Mouse (Mus musculus): ENCODE results near the gene Sdsl.
"Not testable (repeated sequence)": the region's sequence is repeated elsewhere in the genome, so short reads cannot be mapped to it uniquely, and the experiment has no call there.

Sdsl gene

DNA sequence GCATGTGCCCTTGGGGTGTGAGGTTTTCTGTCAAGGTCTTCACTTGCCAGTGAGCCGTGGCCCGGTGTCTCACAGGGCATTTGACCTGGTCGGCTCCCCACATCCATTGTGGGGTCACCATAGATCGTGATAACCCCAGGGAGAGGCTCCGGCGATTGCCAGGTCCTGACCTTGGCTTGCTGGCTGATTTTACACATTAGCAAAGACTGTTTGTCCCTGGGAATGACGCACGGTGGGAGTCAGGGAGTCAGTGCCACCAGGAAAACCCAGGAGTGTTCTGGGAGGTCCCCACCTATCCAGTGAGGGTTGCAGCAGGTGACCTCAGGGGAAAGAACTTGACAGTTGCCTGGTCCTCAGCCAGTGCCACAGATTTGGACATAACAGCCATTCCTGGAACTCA lies at the start of gene Sdsl:
Sdsl (minus strand) TSS at position 41 of the 400 bp plus-strand sequence.
- DNase-seq = no peak

DNA sequence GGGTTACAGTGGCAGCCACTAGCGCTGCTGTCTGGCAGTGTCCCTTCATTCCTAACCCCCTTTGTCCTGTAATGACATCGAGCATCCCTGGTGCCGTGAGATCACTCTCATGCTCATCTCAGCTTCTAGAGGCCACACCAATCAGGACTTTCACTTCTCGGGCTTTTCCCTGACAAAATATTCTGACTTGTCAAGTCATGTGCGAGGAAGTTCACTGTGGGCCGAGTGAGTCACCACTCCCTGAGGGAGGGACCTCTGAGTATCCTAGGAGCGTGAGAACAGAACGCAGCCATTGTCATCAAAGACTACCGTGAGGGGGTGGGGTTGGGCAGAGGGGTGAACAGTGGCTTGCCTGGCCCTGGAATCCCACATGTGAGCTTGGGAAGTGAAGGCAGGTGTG lies 44.9 kb upstream of the Sdsl start:
- no peak for DNase-seq

DNA sequence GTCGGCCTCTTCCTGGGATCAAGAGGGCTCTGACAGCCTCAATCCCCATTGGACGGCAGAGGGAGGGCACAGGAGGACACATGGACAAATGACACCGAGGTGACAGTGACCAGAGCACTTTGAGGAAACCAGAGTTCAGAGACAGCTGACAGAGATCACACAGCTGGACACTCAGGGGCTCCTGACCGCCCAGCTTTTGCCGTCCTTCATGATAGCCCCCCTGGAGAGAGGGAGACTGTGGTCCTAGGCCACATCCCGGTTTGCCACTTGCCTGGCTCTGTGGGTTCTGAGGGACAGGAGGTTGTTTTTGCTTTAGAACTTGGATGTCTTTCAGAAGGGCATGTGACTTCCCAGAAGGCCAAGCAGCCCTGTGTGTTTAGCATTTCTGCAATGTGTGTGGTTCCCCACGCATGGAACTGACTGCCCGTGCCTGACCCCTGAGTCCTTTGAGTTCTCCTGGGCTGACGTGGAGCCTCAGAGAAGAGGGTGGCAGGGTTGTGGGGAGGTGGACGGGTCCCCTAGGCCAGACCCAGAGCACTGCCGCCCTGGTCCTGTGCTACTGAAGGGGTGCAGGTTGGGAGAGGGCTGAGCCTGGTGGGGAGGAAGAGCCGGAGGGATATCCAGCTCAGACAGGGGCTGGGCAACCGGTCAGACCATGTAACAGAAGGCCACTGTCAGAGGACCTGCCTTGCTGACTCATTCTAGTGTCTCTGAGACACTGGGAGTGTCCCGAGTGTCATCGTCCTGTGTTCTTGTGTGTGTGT lies 43.8 kb upstream of the Sdsl start:
- DNase-seq = no peak

DNA sequence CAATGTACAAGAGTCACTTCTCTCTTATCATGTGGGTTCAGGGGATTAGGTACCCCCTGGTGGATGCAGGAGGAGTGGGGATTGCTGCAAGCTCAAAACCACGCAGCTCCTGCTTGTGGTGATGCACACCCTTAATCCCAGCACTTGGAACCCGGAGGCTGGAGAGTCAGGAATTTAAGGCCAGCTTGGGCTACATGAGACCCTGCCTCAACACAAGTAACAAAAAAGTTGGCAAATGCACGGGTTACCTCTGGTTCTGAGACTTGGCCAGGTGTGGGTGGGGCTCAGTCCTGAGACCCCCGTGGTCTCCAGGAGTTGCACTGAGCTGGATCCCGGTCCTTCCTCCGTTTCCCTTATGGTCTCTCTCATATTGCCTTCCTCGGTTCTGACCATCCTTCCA lies 42.8 kb upstream of the Sdsl start:
- no peak for DNase-seq

DNA sequence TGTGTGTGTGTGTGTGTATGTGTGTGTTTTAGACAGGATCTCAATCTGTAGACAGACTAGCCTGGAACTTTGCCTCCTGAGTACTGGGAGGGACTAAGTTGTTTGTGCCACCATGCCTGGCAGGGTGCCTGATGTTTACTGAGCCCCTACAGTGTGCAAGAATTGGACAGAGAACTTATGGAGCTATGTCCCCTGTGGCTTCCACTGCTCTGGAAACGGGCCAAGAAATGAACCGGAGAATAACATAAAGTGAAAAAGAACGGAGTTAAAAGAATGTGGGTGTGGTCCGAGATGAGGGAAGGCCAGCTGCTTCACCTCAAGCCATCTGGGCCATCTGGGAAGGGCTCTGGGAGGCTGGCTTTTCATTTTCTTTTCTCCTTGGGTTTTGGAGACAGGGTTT lies 42.1 kb upstream of the Sdsl start:
- DNase-seq = no peak

DNA sequence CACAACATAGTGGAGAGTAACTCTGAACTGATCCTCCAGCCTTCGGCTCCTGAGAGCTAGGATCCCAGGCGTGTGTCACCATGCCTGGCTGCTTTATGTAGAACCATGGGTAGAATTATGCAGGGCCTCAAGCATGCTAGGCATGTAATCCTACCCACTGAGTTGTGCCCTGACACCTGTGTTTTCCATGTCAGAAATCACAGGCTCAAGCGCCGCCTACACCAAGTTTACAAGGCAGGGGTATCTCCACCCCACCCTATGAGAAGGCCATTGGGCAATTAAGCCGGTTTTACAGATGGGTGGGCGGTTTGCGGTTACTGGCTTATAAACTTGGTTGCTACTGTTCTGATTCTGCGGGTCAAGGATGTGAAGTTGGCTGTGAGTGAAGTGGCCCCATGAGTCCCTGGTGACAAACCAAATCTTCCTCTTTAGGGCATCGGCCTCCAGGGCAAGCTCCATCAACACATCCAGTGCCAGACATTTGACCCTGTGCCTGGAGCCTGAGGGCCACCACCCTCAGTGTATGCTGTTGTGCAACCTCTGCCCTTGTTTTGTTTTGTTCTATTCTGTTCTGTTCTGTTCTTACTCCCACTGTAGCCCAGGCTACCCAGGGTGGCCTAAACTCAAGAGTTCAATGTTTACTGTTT lies 41.5 kb upstream of the Sdsl start:
- no peak for DNase-seq

DNA sequence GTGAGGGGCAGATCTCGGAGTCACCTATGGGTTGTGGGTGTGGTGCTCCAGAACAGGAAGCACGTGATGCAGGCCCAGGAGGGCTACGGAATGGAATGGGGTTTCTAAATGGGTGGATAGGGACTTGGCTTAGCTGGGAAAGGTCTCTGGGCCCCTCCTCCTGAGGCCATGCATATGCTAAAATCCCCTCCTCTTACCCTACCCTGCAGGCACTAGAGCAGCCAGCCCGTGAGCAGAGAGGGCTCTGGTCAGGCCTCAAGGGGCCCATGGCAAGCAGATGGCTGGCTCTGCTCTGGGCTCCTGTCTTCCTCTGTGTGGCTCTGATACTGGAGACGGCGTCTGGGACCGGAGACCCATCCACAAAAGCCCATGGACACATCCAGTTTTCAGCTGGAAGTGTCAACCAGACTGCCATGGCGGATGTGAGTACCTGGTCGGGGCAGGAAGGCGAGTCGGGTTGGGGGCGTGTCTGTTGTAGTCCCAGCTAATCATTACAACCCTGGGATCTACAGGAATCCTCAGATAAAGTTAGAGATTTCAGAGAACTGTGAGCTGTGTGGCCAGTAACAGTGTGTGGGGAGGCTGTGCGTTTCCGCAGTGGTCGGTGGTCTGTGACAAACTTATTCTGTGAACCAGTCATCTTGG lies 40.4 kb upstream of the Sdsl start:
- DNase-seq = no peak

DNA sequence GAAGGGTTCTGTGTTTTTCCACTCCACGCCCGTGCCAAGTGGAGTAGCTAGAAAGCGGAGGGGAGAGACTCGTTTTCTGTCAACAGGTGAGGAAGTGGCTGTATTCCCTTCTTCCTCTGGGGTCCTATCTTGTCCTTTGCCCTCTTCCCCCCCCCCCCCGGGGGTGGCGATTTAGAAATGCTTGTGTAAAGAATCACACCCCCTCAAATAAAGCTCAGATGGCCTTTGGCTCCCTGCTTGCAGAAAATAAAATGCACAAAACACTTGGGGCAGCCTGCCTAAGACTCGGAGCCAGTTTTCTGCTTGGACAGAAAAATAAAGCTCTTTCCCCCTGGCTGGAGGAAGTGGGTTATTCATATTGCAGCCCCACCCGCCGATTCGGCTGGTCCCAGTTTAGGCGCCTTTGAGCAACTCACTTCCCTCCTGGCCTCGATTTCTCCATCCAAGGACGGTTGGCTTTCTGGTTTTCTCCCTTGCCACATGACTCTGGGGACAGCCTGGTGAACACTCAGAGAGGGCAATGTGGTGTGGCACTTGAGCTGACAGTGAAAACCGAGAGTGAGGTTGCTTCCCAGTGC lies 39.1 kb upstream of the Sdsl start:
- no peak for DNase-seq

DNA sequence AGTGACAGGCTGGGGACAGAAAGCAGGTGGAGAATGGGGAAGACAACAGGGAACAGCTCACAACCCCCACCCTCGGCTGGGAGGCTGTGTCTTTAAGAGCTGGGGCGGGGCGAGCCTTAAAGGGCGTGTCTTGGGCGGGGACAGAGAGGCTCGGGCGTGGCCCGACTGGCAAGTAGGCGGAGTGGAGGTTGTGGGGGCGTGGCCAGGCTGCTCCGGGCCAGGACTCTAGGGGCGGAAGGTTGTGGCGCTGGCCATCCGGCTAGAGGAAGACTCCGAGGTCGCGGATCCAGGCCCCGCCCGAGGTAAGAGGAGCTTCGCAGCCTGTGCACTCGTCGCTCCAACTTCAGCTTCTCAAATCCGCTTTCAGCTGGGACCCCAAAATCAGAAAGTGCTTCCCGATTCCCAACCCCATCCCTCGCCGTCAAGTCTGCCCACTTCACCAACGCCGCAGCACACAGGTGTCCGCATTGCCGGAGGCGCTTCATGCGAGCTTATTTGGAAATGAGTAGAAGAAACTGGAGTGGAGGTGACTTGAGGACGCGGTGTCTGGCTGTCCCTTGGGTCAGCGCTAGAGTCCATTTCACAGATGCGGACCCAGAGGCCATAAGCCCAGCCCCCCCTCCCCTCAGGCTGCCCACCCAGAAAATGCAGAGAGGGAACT lies 38.5 kb upstream of the Sdsl start, which contains the start of gene Slc8b1:
Slc8b1 (plus strand) TSS at position 187 of the 661 bp plus-strand sequence.
- peak; percentile 86 to 88 for DNase-seq

DNA sequence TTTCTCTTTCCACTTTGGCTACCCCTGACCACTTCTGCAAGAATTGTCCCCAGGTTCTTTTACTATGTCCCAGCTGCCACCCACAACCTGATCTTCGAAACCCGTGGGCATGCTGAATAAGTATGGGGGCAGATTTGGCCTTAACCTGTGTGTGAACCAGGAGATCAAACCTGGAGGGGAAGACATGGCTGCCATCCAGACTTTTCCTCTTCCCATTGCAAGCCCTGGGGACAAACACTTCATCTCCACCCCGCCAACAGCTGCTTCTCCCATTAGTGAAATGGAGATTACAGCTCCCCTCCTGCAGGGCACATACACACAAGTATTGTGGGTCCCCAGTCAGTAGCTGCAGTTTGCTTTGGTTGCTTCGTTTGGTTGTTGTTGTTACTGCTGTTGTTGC lies 34.7 kb upstream of the Sdsl start:
- DNase-seq = no peak

DNA sequence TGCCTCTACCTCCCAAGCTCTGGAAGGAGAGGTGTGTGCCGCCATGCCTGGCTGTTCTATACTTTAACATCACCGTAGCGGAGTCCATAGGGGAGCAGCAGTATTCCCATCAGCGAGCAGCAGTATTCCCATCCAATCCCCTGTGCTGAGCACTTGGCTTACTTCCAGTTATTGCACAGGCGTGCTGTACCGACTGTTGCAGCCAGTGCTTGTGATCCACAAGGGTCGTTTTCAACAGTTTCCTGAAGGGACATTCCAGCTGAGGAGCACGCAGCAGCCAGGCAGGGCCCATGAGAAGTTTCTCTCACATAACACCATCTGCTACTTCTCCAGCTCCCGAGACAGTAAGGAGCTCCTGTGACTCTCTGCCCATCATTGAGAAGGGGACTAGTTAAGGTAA lies 33.9 kb upstream of the Sdsl start:
- DNase-seq = no peak

DNA sequence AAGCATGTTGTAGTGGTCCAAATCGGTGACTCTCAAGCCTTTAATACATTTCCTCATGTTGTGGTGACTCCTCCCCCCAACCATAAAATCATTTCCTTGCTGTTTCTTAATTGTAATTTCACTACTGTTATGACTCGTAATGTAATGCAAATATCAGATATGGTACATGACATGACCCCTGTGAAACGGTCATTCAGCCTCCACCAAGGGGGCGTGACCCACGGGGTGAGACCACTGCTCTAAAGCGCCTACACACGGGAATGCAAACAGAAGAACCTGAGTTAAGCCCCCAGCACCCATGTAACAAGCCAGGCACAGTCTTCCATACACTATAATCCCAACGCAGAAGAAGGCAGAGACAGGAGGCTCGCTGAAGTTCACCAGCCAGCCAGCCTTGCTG lies 33.2 kb upstream of the Sdsl start:
- no peak for DNase-seq

DNA sequence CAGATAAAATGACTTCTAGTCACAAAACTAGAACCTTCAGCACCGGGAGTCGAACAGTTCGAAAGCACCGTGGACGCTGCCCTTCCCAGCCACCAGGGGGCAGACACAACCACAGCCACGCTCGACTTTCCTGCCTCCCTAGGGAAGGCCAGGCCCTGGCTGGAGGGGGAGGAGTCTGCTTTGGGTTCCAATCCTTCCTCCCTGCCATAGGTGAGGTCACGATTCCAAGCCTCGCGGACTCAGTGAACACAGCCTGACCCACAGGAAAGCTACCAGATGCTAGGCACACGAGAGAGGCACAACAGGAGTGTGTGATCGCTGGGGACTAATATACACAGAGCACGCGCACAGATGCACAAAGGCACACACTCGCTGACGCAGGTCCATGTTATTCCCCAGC lies 32.8 kb upstream of the Sdsl start:
- peak; percentile 81 to 84 for DNase-seq

DNA sequence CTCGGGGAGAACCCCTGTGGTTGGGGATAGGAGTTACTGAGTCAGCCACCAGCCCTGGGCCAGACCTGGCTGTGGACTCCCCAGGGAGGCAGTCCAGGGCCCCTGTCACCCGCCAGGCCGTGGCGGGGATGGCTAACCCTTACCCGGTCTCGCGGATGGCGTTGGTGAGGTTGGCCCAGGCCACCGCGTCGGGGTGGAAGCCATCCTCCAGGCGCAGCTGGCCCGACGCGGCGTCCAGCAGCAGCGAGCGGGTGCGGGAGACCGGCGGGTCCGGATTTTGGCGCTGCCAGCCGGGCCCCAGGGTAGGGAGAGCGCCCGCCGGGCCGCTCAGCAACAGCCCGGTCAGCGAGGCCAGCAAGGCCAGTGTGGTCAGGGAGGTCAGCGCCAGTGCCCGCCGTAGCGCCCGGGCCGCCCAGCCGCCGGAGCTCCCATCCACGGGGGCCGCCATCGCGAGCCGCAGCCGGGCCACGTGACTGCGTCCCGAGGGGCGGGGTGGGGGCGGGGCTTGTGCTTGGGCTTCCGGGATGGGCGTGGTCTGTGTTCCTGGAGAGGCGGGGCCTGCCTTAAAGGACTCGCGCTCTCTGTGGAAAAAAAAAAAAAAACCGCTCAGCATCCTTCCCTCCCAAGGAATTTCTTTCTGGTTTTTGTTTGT lies 30.7 kb upstream of the Sdsl start, which contains the start of gene Plbd2:
Plbd2 (minus strand) TSS at position 482 of the 652 bp plus-strand sequence.
- DNase-seq = peak; percentile 94 to 96

DNA sequence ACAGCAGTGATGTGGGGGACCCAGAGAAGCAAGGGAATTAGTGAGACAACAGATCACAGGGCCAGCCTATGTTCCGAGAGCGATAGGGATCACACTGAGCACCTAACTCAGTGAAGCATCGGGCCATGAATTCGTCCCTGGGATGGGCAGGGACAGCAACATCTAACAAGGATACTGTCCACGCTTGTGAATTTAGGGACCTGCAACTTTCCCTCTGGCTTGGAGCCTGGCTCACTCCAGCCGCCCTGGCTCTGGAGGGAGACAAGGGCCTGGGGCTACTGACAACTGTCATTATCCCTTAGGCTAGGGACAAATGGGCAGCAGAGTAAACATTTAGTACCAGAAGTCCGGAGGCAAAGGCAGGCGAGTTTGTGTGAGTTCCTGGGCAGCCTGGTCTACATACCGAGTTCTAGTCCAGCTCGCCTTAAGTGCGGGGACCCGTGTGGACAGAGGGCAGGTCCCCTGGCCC lies 30.1 kb upstream of the Sdsl start:
- no peak for DNase-seq

DNA sequence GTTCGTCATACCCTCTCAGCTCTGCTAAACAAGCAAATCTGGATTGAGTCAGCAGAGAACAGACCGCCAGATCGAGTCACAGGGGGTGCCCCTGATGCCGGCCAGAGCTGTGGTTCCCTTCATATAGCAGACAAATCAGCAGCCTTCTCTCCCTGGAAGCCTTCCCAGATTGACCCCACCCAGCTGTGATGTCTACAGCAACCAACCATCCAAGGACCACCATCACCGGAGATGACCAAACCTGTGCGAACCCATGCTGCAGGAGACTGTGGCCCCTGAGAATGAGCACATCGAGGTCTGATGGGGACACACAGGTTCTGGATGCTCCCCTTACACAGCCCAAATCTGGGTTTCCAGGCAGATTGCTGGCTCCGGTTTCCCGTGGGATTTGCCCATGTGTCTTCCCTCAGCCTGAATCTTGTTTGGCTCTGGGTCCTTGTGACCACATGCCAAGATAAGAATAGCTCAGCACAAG lies 29.6 kb upstream of the Sdsl start:
- peak in 1 of 2 experiments; percentile 58 for DNase-seq

DNA sequence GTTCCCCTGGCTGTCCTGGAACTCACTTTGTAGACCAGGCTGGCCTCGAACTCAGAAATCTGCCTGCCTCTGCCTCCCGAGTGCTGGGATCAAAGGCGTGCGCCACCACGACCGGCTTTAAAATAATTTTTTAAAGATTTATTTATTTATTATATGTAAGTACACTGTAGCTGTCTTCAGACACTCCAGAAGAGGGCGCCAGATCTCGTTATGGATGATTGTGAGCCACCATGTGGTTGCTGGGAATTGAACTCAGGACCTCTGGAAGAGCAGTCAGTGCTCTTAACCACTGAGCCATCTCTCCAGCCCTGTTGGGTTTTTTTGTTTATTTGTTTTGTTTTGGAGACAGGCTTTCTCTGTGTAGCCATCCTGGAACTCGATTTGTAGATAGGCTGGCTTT lies 28.0 kb upstream of the Sdsl start:
- not testable (repeated sequence) for DNase-seq

DNA sequence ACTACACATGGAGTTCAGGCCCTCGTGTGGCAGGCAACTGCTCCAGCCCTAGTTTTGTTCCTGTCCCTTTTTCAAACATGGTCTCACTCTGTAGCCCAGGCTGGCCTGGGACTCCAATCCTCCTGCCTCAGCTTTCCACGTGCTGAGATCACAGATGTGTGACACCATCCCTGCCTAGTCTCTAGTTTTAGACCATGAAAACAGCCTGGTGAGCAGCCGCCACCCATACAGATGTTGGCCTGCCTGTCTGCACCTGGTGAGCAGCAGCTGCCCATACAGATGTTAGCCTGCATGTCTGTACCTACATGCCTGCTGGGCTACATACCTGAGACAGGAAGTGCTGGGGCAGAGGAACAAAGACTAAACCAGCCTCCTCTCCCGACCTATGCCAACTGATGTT lies 26.6 kb upstream of the Sdsl start:
- DNase-seq = no peak

DNA sequence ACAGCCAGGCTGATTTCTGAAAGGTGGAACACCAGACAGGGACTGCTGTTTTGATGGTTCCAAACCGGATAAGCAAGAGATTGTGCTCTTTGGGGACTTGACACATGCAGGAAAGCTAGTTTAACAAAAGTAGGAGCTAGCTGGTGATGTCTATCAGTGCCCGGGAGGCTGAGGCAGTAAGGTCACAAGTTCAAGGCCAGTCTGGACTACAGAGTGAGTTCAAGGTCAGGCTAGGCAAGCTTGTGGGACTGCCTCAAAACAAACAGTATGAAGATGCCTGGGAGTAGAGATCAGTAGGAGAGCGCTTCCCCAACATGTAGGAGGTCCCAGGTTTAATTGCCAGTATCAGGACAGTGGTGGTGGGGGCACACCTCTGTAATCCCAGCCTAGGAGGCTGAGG lies 24.5 kb upstream of the Sdsl start:
- no peak for DNase-seq

DNA sequence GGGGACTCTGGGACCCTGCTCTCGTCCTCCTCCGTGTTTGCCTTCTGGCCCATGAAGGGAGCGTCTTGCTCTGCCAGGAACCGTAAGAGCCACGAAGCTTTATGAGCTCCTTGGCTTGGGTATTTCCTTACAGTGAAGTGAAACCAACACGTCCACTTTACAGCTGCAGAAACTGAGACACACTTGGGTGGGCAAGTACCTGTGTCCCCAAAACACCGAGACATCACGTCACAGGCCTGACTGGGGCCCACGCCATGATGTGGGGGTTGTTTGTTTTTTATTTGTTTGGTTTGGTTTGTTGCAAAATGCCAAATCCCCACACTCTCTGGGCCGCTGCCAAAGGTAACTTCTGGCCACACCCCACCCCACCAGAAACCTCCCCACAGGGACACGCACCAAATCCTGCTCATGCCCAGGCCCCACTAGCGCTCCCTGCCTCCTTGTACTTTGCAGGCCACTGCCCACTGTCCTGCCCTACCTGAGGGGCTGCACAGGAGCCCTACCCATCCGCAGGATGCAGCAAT lies 23.2 kb upstream of the Sdsl start:
- no peak for DNase-seq

DNA sequence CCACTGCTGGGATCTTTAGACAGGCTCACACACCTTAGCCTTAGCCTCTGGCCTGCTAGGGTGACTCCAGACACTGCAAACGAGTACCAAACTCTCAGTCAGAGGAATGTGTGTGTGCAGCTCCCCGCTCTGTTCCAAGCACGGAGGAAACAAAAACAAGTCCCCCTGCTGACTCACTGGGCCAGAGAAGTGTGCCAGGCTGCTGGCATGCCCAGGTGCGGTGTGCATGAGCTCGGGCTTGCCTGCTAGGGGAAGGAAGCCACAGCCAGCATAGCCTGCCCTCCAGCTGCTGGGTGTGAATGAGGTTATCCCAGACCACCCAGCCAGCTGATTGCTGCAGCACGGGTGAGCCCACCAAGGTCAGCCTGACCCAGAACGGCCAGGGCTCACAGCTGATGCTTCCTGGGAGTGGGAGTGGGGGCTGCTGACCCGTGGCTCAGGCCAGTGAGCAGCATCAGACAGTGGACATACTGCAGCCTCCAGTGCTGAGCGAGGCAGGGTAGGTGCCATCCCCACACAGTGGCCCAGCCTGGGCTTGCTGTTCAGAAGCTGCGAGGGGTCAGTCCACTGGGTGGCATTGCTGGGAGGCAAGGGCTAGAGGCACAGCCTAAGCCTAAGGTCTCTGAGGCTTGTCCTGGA lies 22.6 kb upstream of the Sdsl start:
- no peak for DNase-seq
